Mouse (Mus musculus): ENCODE results near the gene Irak2.
A peak's percentile ranks its signal among the peaks of the same experiment; 100 is the strongest.

DNA sequence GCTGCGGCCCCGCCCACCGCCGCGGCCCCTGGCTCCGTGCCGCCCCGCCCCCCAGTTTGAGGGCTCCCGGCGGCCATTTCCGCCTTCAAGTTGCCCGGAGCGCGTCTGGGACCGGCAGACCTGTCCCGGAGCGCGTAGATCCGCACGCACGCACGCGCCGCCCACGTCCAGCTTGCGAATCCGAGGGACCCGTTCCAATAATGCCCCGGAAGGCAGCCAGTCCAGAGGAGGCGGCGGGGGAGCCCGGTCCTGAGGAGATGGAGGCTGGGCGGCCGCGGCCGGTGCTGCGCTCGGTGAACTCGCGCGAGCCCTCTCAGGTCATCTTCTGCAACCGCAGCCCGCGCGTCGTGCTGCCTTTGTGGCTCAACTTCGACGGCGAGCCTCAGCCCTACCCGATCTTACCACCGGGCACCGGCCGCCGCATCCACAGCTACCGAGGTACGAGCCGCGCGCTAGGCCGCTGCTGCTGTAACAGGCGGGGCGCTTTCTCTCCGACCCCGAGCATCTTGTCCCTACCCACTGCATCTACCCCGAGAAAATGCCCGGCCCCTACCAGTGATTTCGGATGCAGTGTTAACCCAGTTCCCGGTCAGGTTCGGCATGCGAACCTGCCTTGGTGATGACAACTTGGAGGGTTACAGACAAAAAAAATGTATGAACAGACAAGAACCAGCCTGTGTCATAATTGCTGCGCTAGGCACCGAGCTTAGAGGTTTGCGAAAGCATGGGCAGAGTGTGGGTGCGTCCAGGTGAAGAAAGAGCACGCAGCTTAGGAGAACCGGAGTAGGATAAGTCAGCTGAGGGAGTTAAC lies 14.1 kb upstream of the Irak2 start, which contains the start of gene Vhl:
- no peak; the same call in 1 of the 2 replicates for TF ChIP-seq POLR2A (IDR thresholded peaks at IDR 0.05; ENCODE audit: low read depth, low read length)
- peak; percentile 2; the same call in 1 of the 2 replicates for TF ChIP-seq CTCF (IDR thresholded peaks at IDR 0.05; ENCODE audit: extremely low read depth, insufficient read depth, insufficient read length, insufficient replicate concordance)

Data from spleen, adult 2 months (tissue).